Mouse (Mus musculus) cerebellum, adult 11-12 months (tissue): Measurements from ENCODE around the gene Oosp1.

ENCODE experiments used
- DNase-seq: peaks from one replicate; pipeline ENCODE4 v3.0.0; 2022

The Oosp1 gene

GRCm38 (mm10) chr19:11617983-11618382 lies 73.0 kb downstream of the Oosp1 start:
- no peak for DNase-seq
